Mouse (Mus musculus) heart, postnatal 0 days (tissue): ENCODE measurements around the gene Dnttip1.

Experiments
- CTCF ChIP-seq: IDR thresholded peaks from 2 replicates; pipeline ENCODE4 v1.5.1; 2016; ENCODE audit warnings: antibody characterized with exemption, control low read depth, low read depth
- EP300 ChIP-seq: IDR thresholded peaks from 2 replicates; pipeline ENCODE4 v1.6.1; 2016; ENCODE audit warnings: antibody characterized with exemption, low read depth

DNA sequence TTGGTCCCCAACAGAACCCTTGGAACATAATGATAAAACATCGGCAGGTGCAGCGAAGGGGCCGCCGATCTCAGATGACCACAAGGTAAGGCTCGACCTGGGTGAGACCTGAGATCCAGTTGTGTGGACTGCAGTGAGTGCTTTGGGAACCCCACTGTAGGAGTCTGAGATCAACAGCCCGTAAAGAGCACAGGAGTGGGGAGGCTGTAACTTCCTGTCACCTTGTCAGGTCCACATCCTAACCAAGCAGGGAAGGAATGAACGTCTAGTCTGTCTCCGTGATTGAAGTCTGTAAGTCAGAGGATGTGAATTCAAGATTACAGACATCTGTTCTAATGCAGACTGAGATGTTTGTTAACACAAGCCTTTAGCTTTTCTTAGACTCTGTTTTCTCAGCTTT lies 910 bp downstream of the Dnttip1 start:
- no peak for TF ChIP-seq EP300
- no peak for TF ChIP-seq CTCF
